Mouse (Mus musculus): Measurements from ENCODE around the gene Olfr763. TPM values are rescaled to one million over a fixed set of nuclear protein-coding genes. Genes with fewer than 3 reads are reported as not detected.

Gene Olfr763
- polyA plus RNA-seq (2017; shearing (Covaris generic)): not detected

DNA sequence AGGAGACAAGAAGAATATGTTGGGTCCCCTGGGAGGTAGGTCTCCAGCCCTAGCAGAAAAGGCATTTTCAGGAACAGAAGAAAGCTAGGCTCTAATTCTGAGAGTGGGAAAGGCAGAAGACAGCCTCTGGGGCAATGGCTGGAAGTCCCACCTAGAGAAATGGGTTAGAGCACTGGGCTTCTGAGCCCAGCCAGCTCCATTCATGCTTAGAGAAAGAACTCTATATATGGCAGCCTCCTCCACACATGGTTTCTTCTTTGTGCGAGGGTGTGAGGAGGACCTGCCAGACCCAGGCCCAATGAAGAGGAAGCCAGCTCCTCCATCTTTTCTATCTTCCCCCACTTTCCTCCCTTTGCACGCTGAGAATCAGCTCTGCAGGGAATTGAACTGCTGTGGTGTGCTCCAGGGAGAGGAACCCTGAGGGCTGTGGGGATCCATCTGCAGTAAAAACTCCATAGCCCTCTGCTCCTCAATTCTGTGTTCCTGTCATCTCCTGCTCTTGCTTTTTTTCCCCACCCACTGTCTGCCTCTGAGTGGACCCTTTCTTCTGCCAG, at the start of gene Olfr763:
Gene Olfr763 (plus strand): TSS at position 504 of the 554 bp plus-strand sequence.

DNA sequence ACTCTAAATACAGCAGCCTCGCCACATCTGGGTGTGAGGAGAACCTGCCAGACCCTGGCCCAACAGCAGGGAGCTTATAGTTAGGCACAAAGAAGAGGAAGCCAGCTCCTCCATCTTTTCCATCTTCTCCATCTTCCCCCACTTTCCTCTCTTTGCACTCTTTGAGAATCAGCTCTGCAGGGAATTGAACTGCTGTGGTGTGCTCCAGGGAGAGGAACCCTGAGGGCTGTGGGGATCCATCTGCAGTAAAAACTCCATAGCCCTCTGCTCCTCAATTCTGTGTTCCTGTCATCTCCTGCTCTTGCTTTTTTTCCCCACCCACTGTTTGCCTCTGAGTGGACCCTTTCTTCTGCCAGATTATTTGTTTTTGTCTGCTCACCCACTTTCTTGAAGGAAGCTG, 21.5 kb upstream of the Olfr763 start, which contains the start of gene Olfr9:
Gene Olfr9 (plus strand): TSS at position 301 of the 400 bp plus-strand sequence.

DNA sequence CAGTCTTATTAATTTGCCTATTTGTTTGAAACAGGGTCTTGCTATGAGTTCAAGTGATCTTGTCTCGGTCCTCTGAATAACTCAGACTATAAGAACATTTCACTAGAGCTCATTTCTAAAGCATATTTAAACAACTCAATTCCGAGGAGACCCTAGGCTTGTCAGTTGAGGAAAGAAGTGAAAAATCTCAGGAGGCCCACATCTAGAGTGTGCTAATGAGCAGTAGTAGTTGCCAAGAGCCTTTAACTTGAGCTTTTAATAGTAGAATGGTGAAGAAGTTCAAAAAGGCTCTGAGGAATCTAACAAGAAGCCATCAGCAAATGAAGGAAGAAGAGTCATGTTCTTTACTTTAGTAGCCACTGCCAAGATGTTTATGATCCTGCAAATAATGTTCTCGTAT, 29.2 kb downstream of the Olfr763 start, which contains the start of gene Olfr764-ps1:
Gene Olfr764-ps1 (minus strand): TSS at position 101 of the 400 bp plus-strand sequence.

DNA sequence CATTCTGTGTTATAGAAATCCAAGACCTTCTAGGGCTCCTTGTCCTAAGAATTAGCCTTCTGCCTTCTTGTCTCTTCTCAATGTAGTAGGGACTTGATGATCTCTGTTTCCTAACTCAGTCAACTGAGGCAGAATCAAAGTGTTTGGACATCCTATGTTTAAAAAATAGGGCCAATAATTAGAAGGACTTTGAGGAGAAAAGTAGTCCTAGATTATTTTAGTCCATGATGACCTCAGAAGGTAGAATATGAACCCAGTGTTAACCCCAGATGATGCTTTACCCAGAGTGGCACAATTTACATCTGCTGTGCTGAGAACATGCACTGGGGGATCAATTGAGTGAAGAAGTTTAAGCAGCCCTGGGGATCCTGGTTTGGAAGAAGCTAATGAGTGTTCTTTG, 39.3 kb downstream of the Olfr763 start, which contains the start of gene Olfr765:
Gene Olfr765 (minus strand): TSS at position 101 of the 400 bp plus-strand sequence.

Other genes starting within 250 kb of the Olfr763 start
- gene Mmp19, start 219.9 kb upstream of the Olfr763 start, polyA plus RNA-seq (2017; shearing (Covaris generic)): not detected
- 136 TPM for gene Dnajc14, start 206.7 kb upstream of the Olfr763 start, polyA plus RNA-seq (2017; shearing (Covaris generic))
- 6.1 TPM for gene Tmem198b, start 206.4 kb upstream of the Olfr763 start, polyA plus RNA-seq (2017; shearing (Covaris generic))
- gene Sarnp, start 193.5 kb upstream of the Olfr763 start, polyA plus RNA-seq (2017; shearing (Covaris generic)): 149 TPM
- 89.2 TPM for gene Ormdl2, start 189.1 kb upstream of the Olfr763 start, polyA plus RNA-seq (2017; shearing (Covaris generic))
- 1.2 TPM for gene Gdf11, start 119.1 kb upstream of the Olfr763 start, polyA plus RNA-seq (2017; shearing (Covaris generic))
- gene Cd63, start 109.8 kb upstream of the Olfr763 start, polyA plus RNA-seq (2017; shearing (Covaris generic)): 1.2 TPM
- 21.9 TPM for gene Rdh5, start 87.9 kb upstream of the Olfr763 start, polyA plus RNA-seq (2017; shearing (Covaris generic))
- gene Bloc1s1, start 86.8 kb upstream of the Olfr763 start, polyA plus RNA-seq (2017; shearing (Covaris generic)): 196 TPM
- 9.1 TPM for gene Itga7, start 77.0 kb upstream of the Olfr763 start, polyA plus RNA-seq (2017; shearing (Covaris generic))
- not detected for gene Mettl7b, start 49.8 kb upstream of the Olfr763 start, polyA plus RNA-seq (2017; shearing (Covaris generic))
- gene Olfr9, start 21.4 kb upstream of the Olfr763 start, polyA plus RNA-seq (2017; shearing (Covaris generic)): not detected
- gene Olfr764-ps1, start 29.1 kb downstream of the Olfr763 start, polyA plus RNA-seq (2017; shearing (Covaris generic)): not detected
- not detected for gene Olfr765, start 39.2 kb downstream of the Olfr763 start, polyA plus RNA-seq (2017; shearing (Covaris generic))
- not detected for gene Olfr766-ps1, start 58.2 kb downstream of the Olfr763 start, polyA plus RNA-seq (2017; shearing (Covaris generic))
- not detected for gene Olfr767, start 72.1 kb downstream of the Olfr763 start, polyA plus RNA-seq (2017; shearing (Covaris generic))
- gene Olfr768, start 88.6 kb downstream of the Olfr763 start, polyA plus RNA-seq (2017; shearing (Covaris generic)): not detected
- gene Olfr769, start 107.1 kb downstream of the Olfr763 start, polyA plus RNA-seq (2017; shearing (Covaris generic)): not detected
- not detected for gene Olfr770, start 128.2 kb downstream of the Olfr763 start, polyA plus RNA-seq (2017; shearing (Covaris generic))
- not detected for gene Olfr771, start 154.0 kb downstream of the Olfr763 start, polyA plus RNA-seq (2017; shearing (Covaris generic))
- not detected for gene Olfr772, start 167.1 kb downstream of the Olfr763 start, polyA plus RNA-seq (2017; shearing (Covaris generic))
- gene Olfr773, start 176.6 kb downstream of the Olfr763 start, polyA plus RNA-seq (2017; shearing (Covaris generic)): not detected
- gene Olfr774, start 225.4 kb downstream of the Olfr763 start, polyA plus RNA-seq (2017; shearing (Covaris generic)): not detected
- not detected for gene Olfr775, start 237.6 kb downstream of the Olfr763 start, polyA plus RNA-seq (2017; shearing (Covaris generic))
- not detected for gene Olfr776, start 248.3 kb downstream of the Olfr763 start, polyA plus RNA-seq (2017; shearing (Covaris generic))